Mouse (Mus musculus) kidney, adult 2 months (tissue): ENCODE results near the gene Snrnp27.

Experiments used
- CTCF ChIP-seq: fragments of 200-500 bp; conservative IDR thresholded peaks from 2 replicates; pipeline ENCODE4 v1.5.1; 2011; ENCODE audit warnings: low read depth, mild to moderate bottlenecking, control low read depth, low read length, moderate library complexity, mixed read lengths; ENCODE audit not compliant: insufficient read depth, insufficient read length
- POLR2A ChIP-seq: fragments of 200-500 bp; IDR thresholded peaks from one replicate; pipeline ENCODE4 v1.6.1; 2011; ENCODE audit warnings: low read depth, low read length, control low read depth

DNA sequence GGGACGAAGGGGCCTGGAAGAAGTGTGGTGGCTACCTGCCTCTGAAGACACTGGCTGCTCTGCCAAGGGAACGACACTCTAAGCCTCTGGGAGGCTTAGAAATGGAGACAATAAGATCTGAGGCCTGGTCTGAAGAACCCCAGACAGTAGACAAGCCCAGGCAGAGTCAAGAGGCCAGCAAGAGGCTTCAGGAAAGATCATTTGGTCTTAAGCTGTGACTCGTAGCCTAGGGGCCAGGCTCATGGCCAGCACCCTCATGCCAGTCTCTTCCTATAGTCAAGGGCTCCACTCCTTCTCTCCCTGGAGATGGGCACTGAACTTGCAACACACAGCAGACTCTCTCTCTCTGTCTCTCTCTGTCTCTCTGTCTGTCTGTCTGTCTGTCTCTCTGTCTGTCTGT, 44.2 kb downstream of the Snrnp27 start:
- TF ChIP-seq CTCF (no peak), POLR2A (no peak)
